Mouse (Mus musculus): ENCODE results near the gene Fgf3. TPM values are rescaled to one million over a fixed set of nuclear protein-coding genes. Genes with fewer than 3 reads are reported as not detected.
A peak's percentile ranks its signal among the peaks of the same experiment; 100 is the strongest.

The Fgf3 gene
- polyA plus RNA-seq, 1 experiment from 2014 or later, result 3.5 TPM

GRCm38 (mm10) chr7:144807976-144808577, 29.8 kb upstream of the Fgf3 start:
- Histone ChIP-seq H3K27ac (ENCODE audit: low read length) (no peak overlapping the region), H3K4me1 (replicated peaks; ENCODE audit: control insufficient read depth, insufficient read depth, low read length) (no peaks in the 10 kb centered on the region), H3K9me3 (ENCODE audit: control insufficient read depth, low read length) (no peaks in the 10 kb centered on the region), H3K4me3 (replicated peaks; ENCODE audit: low read length) (no peak overlapping the region), H3K4me2 (ENCODE audit: low read length) (no peak overlapping the region), H3K36me3 (ENCODE audit: control insufficient read depth, insufficient read depth) (no peaks in the 10 kb centered on the region), H3K9ac (replicated peaks; ENCODE audit: low read depth, low read length) (no peak overlapping the region), H3K27me3 (replicated peaks; ENCODE audit: control insufficient read depth, insufficient read depth, low read length) (no peaks in the 10 kb centered on the region)
- WGBS, result 72% methylated on average over 4 of the region's 4 CpGs
- ATAC-seq, result no peak

GRCm38 (mm10) chr7:144811521-144811920, 26.4 kb upstream of the Fgf3 start:
- H3K9ac ChIP-seq (replicated peaks; ENCODE audit: low read depth, low read length), result no peak overlapping the region
- no peaks in the 10 kb centered on the region for H3K27me3 ChIP-seq (replicated peaks; ENCODE audit: control insufficient read depth, insufficient read depth, low read length)
- WGBS, result 53% methylated on average over 4 of the region's 4 CpGs
- H3K27ac ChIP-seq (ENCODE audit: low read length), result no peak overlapping the region
- H3K4me3 ChIP-seq (replicated peaks; ENCODE audit: low read length), result no peak overlapping the region
- ATAC-seq, result no peak
- H3K4me2 ChIP-seq (ENCODE audit: low read length), result no peak overlapping the region
- H3K36me3 ChIP-seq (ENCODE audit: control insufficient read depth, insufficient read depth), result no peaks in the 10 kb centered on the region
- H3K9me3 ChIP-seq (ENCODE audit: control insufficient read depth, low read length), result no peaks in the 10 kb centered on the region
- H3K4me1 ChIP-seq (replicated peaks; ENCODE audit: control insufficient read depth, insufficient read depth, low read length), result no peaks in the 10 kb centered on the region

GRCm38 (mm10) chr7:144821901-144822300, 16.0 kb upstream of the Fgf3 start:
- H3K4me3 ChIP-seq (replicated peaks; ENCODE audit: low read length), result no peak overlapping the region
- H3K9me3 ChIP-seq (ENCODE audit: control insufficient read depth, low read length), result peaks cover 3% of the 10 kb centered on the region
- no peaks in the 10 kb centered on the region for H3K36me3 ChIP-seq (ENCODE audit: control insufficient read depth, insufficient read depth)
- no peak overlapping the region for H3K4me2 ChIP-seq (ENCODE audit: low read length)
- no peak overlapping the region for H3K9ac ChIP-seq (replicated peaks; ENCODE audit: low read depth, low read length)
- 33% methylated on average over 7 of the region's 7 CpGs for WGBS
- ATAC-seq, result no peak
- H3K4me1 ChIP-seq (replicated peaks; ENCODE audit: control insufficient read depth, insufficient read depth, low read length), result no peaks in the 10 kb centered on the region; the same call in 1 of the 2 replicates
- H3K27ac ChIP-seq (ENCODE audit: low read length), result no peak overlapping the region
- no peaks in the 10 kb centered on the region for H3K27me3 ChIP-seq (replicated peaks; ENCODE audit: control insufficient read depth, insufficient read depth, low read length)

- Histone ChIP-seq H3K27me3 (replicated peaks; ENCODE audit: control insufficient read depth, insufficient read depth, low read length) (no peaks in the 10 kb centered on the region), H3K9me3 (ENCODE audit: control insufficient read depth, low read length) (no peaks in the 10 kb centered on the region), H3K9ac (replicated peaks; ENCODE audit: low read depth, low read length) (no peak overlapping the region), H3K4me2 (ENCODE audit: low read length) (no peak overlapping the region), H3K27ac (ENCODE audit: low read length) (no peak overlapping the region), H3K36me3 (ENCODE audit: control insufficient read depth, insufficient read depth) (no peaks in the 10 kb centered on the region), H3K4me1 (replicated peaks; ENCODE audit: control insufficient read depth, insufficient read depth, low read length) (no peaks in the 10 kb centered on the region; the same call in 1 of the 2 replicates), H3K4me3 (replicated peaks; ENCODE audit: low read length) (no peak overlapping the region)
- no peak for ATAC-seq
- WGBS, result 90% methylated on average over 2 of the region's 2 CpGs
Observed at GRCm38 (mm10) chr7:144823988-144824387, 13.9 kb upstream of the Fgf3 start.

- Histone ChIP-seq H3K9ac (replicated peaks; ENCODE audit: low read depth, low read length) (no peak overlapping the region), H3K36me3 (ENCODE audit: control insufficient read depth, insufficient read depth) (no peaks in the 10 kb centered on the region), H3K4me3 (replicated peaks; ENCODE audit: low read length) (no peak overlapping the region), H3K4me2 (ENCODE audit: low read length) (no peak overlapping the region), H3K9me3 (ENCODE audit: control insufficient read depth, low read length) (no peaks in the 10 kb centered on the region), H3K27ac (ENCODE audit: low read length) (no peak overlapping the region), H3K4me1 (replicated peaks; ENCODE audit: control insufficient read depth, insufficient read depth, low read length) (no peaks in the 10 kb centered on the region; the same call in 1 of the 2 replicates), H3K27me3 (replicated peaks; ENCODE audit: control insufficient read depth, insufficient read depth, low read length) (0 out of 2 replicates have a peak, but pooled peaks cover 3% of the 10 kb centered on the region)
- no peak for ATAC-seq
- 50% methylated on average over 11 of the region's 11 CpGs for WGBS
Observed at GRCm38 (mm10) chr7:144828369-144828768, 9.5 kb upstream of the Fgf3 start.

GRCm38 (mm10) chr7:144838522-144839503, 930 bp downstream of the Fgf3 start:
- no peak overlapping the region for H3K27ac ChIP-seq (ENCODE audit: low read length)
- H3K4me3 ChIP-seq (replicated peaks; ENCODE audit: low read length), result peak overlapping the region; percentile 44
- ATAC-seq, result peak; percentile 74
- no peaks in the 10 kb centered on the region for H3K9me3 ChIP-seq (ENCODE audit: control insufficient read depth, low read length)
- H3K9ac ChIP-seq (replicated peaks; ENCODE audit: low read depth, low read length), result peak overlapping the region; percentile 47
- H3K27me3 ChIP-seq (replicated peaks; ENCODE audit: control insufficient read depth, insufficient read depth, low read length), result peaks cover 58% of the 10 kb centered on the region
- no peaks in the 10 kb centered on the region for H3K36me3 ChIP-seq (ENCODE audit: control insufficient read depth, insufficient read depth)
- peaks cover 16% of the 10 kb centered on the region for H3K4me1 ChIP-seq (replicated peaks; ENCODE audit: control insufficient read depth, insufficient read depth, low read length)
- under 1% methylated on average over 94 of the region's 94 CpGs for WGBS
- peak overlapping the region; percentile 66 for H3K4me2 ChIP-seq (ENCODE audit: low read length)

- H3K4me3 ChIP-seq (replicated peaks; ENCODE audit: low read length), result no peak overlapping the region
- H3K4me2 ChIP-seq (ENCODE audit: low read length), result no peak overlapping the region
- H3K27ac ChIP-seq (ENCODE audit: low read length), result no peak overlapping the region
- peaks cover 8% of the 10 kb centered on the region for H3K27me3 ChIP-seq (replicated peaks; ENCODE audit: control insufficient read depth, insufficient read depth, low read length)
- ATAC-seq, result no peak
- no peaks in the 10 kb centered on the region for H3K4me1 ChIP-seq (replicated peaks; ENCODE audit: control insufficient read depth, insufficient read depth, low read length)
- H3K9me3 ChIP-seq (ENCODE audit: control insufficient read depth, low read length), result no peaks in the 10 kb centered on the region
- no peaks in the 10 kb centered on the region for H3K36me3 ChIP-seq (ENCODE audit: control insufficient read depth, insufficient read depth)
- WGBS, result 29% methylated on average over 4 of the region's 4 CpGs
- no peak overlapping the region for H3K9ac ChIP-seq (replicated peaks; ENCODE audit: low read depth, low read length)
Observed at GRCm38 (mm10) chr7:144846158-144846557, 8.3 kb downstream of the Fgf3 start.

GRCm38 (mm10) chr7:144847067-144847466, 9.2 kb downstream of the Fgf3 start, which contains the start of gene Fgf4:
TSS of gene Fgf4 (plus strand) at chr7:144847367.
- no peak within 1 kb of the TSS for H3K4me2 ChIP-seq (ENCODE audit: low read length)
- H3K27me3 ChIP-seq (replicated peaks; ENCODE audit: control insufficient read depth, insufficient read depth, low read length), result peaks cover 5% of the 10 kb centered on the region; the same call in 1 of the 2 replicates
- H3K4me3 ChIP-seq (replicated peaks; ENCODE audit: low read length), result no peak within 1 kb of the TSS

GRCm38 (mm10) chr7:144851321-144851720, 13.4 kb downstream of the Fgf3 start:
- WGBS, result 54% methylated on average over 3 of the region's 3 CpGs
- H3K9ac ChIP-seq (replicated peaks; ENCODE audit: low read depth, low read length), result no peak overlapping the region
- H3K9me3 ChIP-seq (ENCODE audit: control insufficient read depth, low read length), result no peaks in the 10 kb centered on the region
- H3K27ac ChIP-seq (ENCODE audit: low read length), result no peak overlapping the region
- no peak for ATAC-seq
- no peak overlapping the region for H3K4me3 ChIP-seq (replicated peaks; ENCODE audit: low read length)
- no peaks in the 10 kb centered on the region for H3K27me3 ChIP-seq (replicated peaks; ENCODE audit: control insufficient read depth, insufficient read depth, low read length)
- no peak overlapping the region for H3K4me2 ChIP-seq (ENCODE audit: low read length)
- no peaks in the 10 kb centered on the region for H3K36me3 ChIP-seq (ENCODE audit: control insufficient read depth, insufficient read depth)
- H3K4me1 ChIP-seq (replicated peaks; ENCODE audit: control insufficient read depth, insufficient read depth, low read length), result no peaks in the 10 kb centered on the region

More at GRCm38 (mm10) chr7:144847067-144847466, 9.2 kb downstream of the Fgf3 start, which contains the start of gene Fgf4:
- Histone ChIP-seq H3K9ac (replicated peaks; ENCODE audit: low read depth, low read length) (no peak within 1 kb of the TSS), H3K36me3 (ENCODE audit: control insufficient read depth, insufficient read depth) (no peaks in the 10 kb centered on the region), H3K27ac (ENCODE audit: low read length) (no peak within 1 kb of the TSS), H3K9me3 (ENCODE audit: control insufficient read depth, low read length) (no peaks in the 10 kb centered on the region), H3K4me1 (replicated peaks; ENCODE audit: control insufficient read depth, insufficient read depth, low read length) (no peaks in the 10 kb centered on the region)
- ATAC-seq, result no peak
